Mouse (Mus musculus) heart, adult 2 months (tissue): ENCODE results near the gene Mtmr11.

Source experiments
- CTCF ChIP-seq: fragments of 200-600 bp; IDR thresholded peaks from 2 replicates; pipeline ENCODE4 v1.8.1; 2022; ENCODE audit warnings: antibody characterized with exemption, mild to moderate bottlenecking, moderate library complexity
- EP300 ChIP-seq: fragments of 200-500 bp; IDR thresholded peaks from 2 replicates; pipeline ENCODE4 v1.6.1; 2011; ENCODE audit warnings: low read depth, low read length, control low read depth; ENCODE audit not compliant: insufficient read depth
- POLR2A ChIP-seq: fragments of 200-500 bp; IDR thresholded peaks from 2 replicates; pipeline ENCODE4 v1.6.1; 2011; ENCODE audit warnings: mild to moderate bottlenecking, low read depth, low read length, control low read depth; ENCODE audit not compliant: insufficient read depth

DNA sequence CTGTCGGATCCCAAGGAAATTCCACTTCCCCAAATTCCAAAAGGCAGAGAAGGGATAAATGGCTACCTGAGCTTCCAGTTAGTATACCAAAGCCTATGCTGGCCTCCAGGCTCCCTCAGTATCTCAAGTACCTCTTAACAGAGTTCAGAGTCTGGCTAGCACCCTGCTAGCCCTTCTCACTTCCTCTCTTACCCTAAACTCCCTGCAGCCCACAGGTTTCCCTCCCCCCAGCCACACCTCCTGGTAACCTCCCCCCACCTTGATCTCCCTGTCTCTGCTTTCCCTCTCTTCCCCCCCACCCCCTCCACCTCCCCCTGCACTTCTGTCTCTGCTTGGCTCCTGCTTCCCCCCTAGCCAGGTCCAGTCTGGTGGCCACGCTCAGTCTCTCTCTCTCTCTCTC is 37.9 kb downstream of the Mtmr11 start:
- no peak for TF ChIP-seq CTCF
- no peak for TF ChIP-seq POLR2A
- no peak for TF ChIP-seq EP300
